Mouse (Mus musculus): Measurements from ENCODE around the gene Uba7. TPM values are rescaled to one million over a fixed set of nuclear protein-coding genes. Genes with fewer than 3 reads are reported as not detected.
A peak's percentile ranks its signal among the peaks of the same experiment; 100 is the strongest.

Uba7 gene
- total RNA-seq (2021) = 1 to 10 TPM; 3.1 to 4.6 TPM

DNA sequence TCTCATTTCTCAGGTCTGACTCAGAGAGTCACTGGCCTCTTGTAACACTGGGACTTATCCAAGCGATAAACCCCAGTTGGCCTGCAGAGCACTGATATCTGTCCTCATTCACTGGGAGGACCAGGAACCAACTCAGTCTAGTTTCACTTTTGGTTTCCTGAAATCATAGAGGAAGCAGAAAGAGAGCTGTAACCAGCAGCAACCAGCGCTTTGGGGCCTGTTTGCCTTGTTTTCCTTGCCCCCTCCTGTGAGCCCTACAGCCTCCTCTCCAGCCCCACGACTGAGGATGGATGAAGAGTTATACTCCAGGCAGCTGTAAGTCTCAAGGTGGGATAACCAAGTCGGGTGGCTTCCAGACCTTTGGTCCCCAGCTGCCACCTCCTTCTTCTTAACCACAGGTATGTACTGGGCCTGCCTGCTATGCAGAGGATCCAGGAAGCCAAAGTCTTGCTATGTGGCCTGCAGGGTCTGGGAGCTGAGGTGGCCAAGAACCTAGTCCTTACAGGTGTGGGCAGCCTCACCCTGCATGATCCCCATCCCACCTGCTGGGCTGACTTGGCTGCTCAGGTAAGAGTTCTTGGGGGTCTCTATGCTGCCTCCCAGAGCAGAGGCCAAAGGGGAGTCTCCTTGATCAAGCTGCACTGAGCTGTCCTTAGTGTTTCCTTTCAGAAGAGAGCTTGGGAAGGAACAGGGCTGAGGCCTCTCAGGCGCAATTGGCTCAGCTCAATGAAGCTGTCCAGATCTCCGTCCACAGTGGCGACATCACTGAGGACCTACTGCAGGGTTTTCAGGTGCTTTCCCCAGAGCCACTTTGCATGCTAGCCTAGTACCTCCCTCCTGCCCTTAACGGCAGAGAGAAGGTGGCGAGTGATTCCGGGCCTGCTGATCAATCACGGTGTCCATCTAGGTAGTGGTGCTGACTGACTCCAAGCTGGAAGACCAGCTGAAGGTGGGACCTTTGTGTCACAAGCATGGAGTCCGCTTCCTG, at the start of gene Uba7:
Gene Uba7, plus strand, starts transcription at position 107 of the 988 bp plus-strand sequence.
- intact Hi-C loops (cut with DNase I) = no loop called here
- DNase-seq (ENCODE audit: low spot score in 2 of 2) = no peak

DNA sequence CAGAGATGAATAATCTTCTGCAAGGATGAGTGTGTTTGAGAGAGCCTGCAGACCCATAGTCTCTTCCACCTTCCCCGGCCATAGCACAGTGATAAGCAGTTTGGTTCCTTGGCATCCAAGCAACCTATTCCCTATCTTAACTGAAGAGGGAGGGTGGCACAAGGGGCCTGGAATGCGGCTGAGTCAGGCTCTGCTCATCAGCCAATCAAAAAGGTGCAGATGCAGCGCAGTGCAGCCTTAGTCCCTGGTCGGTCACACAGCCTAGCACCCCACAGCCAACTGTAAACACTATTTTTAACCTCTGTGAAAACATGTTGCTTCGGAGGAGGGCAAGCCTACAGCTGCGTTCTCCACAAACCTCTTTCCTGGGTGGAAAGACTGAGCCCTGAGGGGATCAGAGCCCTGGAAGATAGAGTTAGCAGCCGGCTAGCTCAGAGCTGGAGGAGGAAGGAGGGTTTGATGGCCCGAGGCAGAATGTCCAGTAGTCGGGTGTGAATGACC, 48.3 kb upstream of the Uba7 start:
- intact Hi-C loops (cut with DNase I) = no loop called here
- peak in 1 of 2 experiments; percentile 43 for DNase-seq (ENCODE audit: low spot score in 2 of 2)

DNA sequence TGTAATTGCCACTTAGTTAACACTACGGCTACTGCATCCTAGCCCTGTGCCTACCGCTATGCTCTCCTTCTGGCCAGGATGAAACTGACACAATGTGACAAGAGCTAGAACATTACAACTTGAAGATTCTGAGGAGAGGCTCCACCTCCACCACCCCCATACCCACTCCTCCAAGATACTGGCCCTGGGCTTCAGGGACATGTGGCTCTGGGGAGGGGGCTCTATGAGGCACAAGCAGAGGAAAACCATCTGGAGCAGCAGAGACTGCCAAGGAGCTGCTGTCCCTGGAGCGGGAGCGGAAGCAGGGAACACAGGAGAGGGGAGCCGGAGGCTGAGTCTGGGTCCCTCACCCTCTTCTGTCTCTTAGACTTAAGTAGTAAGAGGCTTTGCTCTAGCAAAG, 47.6 kb upstream of the Uba7 start:
- DNase-seq (ENCODE audit: low spot score in 2 of 2) = peak in 1 of 2 experiments; percentile 40
- intact Hi-C loops (cut with DNase I) = no loop called here

DNA sequence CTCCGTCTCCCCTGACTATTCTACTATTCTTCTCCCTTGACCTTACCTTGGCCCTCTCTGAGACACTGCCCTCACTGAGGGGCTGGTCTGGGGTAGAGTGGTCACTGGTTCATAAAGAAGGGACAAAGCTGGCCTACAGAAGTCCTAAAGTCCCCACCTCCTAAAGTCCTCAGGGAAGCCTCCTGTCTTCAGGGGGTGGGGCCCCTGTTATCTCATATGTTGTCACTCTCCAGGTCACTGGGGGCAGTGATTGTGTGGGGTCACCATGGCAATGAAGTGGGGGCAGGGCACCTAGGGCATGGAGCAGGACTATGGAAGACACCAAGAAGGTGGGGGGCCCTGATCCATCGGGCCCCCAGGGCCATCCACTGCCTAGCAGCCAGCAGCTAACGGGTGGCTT, 47.1 kb upstream of the Uba7 start, which contains the start of gene Actl11:
Gene Actl11, plus strand, starts transcription at position 301 of the 400 bp plus-strand sequence.
- DNase-seq (ENCODE audit: low spot score in 2 of 2) = no peak
- intact Hi-C loops (cut with DNase I) = no loop called here

DNA sequence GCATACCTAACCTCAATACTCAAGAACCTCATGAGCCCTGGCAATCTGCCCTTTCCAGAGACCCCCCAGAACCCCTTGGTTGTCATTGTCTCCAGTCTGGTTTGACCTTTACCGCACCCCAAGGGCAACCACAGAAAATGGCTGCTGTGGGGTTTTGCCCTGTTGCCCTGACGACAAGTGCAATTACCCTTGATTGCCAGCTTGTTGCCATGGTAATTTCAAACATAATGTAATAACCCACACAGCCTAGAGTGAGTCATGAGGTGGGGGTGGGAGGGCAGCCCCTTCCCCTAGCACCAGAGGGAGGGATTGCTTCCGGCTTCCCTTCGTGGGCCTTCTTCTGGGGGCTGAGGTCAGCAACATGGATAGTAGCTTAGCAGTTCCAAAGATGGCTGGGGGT, 43.1 kb upstream of the Uba7 start:
- no peak for DNase-seq (ENCODE audit: low spot score in 2 of 2)
- intact Hi-C loops (cut with DNase I) = no loop called here

DNA sequence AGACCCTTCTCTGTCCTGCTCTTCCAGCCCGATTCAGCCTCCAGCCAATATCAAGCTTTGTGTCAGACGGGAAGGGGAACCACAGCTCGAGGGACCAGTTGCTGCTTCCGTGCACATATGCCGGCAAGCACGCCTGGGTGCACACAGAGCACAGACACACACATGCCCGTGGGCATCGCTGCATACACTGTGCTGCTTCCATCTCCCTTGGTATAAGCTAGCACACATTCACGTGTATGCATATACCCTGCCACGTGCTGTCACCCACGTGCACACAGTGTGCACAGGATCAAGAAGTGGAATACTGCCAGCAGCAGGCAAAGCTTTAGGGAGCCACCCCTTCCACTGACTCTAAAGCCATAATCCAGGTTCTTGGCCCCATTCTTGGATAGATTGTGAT, 41.2 kb upstream of the Uba7 start:
- DNase-seq (ENCODE audit: low spot score in 2 of 2) = peak; percentile 61 to 71
- intact Hi-C loops (cut with DNase I) = no loop called here

DNA sequence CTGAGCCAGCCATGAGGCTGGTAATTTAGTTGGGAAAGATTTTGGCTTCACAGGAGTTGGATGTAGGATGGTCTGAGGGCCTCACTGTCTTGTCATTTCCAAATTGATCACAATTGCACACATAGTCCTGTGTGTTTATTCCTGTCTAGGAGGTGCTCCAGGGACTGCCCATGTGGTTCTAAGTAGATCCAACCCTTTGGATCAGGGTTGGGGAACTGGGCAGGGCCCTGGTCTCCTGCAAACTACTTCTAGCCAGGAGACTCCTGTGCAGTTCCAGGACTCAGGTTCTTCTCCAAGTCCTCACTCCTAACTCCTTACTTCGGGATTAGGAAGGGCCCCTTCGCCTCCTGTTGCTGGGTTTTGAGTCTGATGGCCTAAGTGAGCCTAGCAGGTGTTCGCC, 39.9 kb upstream of the Uba7 start, which contains the start of gene Camkv:
Gene Camkv, plus strand, starts transcription at position 301 of the 400 bp plus-strand sequence.
- DNase-seq (ENCODE audit: low spot score in 2 of 2) = no peak
- intact Hi-C loops (cut with DNase I) = no loop called here

DNA sequence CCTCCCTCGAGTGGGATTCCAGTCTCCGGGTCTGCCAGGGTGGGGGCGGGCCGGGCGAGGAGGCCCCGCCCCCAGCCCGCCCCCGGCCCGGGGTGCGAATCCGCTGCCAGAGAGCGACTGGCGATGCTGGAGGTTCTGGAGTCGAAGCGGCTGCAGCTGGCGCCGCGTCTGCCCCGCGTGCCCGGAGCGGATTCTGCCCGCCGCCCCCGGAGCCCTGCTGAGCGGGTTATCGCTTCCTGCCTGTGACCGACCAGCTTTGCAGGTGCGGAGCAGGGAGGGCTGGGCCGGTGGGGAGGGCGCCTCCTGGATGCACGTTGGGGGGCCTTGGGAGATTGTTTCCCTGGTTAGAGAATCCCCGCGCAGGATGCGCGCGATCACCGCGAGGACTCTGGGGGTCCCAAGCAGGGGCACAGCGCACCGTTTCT, 39.5 kb upstream of the Uba7 start:
- intact Hi-C loops (cut with DNase I) = loop anchor here (1.0 kb wide), 1 partner anchor 25 kb away; no protein-coding TSS in a partner anchor
- DNase-seq (ENCODE audit: low spot score in 2 of 2) = peak; percentile 69 to 74

DNA sequence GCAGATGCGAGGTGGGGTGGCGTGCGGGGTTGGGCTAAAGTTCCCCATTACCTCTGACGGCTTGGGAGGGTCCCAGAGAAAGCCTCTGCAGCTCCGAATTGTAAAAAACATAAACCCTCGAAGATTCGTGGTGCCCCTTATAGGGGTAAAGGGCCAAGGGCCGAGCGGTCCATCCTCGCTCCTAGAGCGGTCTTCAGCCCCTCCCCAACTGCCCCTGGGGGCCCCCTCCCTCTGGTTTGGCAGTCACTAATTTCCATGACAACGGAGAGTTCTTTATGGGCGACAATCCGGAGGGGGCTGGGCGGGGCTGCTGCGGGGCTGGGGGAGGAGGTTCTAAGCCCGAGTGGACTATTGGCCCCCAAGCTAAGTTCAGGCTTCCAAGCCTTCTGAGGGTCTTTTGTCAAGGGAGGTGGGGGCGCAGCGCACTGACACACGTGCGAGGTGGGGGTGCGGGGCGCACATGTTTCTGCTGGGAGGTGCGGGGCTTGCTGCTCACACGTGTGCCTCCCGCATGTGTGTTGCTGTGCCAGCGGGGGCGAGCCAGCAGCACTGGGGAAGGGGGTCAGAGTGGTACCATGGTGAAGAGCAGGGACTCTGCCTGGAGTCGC, 39.0 kb upstream of the Uba7 start:
- intact Hi-C loops (cut with DNase I) = loop anchor here (1.0 kb wide), 1 partner anchor 25 kb away; no protein-coding TSS in a partner anchor
- peak; percentile 66 to 70 for DNase-seq (ENCODE audit: low spot score in 2 of 2)

DNA sequence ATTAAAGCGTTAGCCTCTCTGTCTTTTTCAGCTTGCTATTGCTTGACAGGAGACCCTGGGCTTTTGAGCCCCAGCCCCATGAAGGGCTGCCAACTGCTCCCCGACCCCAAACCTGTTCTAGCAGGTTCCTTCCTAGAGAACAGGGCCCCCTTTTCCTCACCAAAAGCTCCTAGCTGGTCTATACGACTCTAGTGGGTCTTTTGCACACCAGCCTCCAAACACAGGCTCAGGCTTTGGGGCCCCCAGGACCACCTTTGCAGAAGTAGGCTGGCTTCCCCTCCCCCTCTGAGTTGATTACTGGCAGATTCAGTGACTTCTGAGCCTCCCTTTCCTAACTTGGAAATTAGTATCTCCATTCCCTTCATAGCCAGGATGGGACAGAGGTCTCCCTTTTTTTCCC, 38.5 kb upstream of the Uba7 start:
- intact Hi-C loops (cut with DNase I) = loop anchor here (1.0 kb wide), 1 partner anchor 24 kb away; no protein-coding TSS in a partner anchor
- no peak for DNase-seq (ENCODE audit: low spot score in 2 of 2)

DNA sequence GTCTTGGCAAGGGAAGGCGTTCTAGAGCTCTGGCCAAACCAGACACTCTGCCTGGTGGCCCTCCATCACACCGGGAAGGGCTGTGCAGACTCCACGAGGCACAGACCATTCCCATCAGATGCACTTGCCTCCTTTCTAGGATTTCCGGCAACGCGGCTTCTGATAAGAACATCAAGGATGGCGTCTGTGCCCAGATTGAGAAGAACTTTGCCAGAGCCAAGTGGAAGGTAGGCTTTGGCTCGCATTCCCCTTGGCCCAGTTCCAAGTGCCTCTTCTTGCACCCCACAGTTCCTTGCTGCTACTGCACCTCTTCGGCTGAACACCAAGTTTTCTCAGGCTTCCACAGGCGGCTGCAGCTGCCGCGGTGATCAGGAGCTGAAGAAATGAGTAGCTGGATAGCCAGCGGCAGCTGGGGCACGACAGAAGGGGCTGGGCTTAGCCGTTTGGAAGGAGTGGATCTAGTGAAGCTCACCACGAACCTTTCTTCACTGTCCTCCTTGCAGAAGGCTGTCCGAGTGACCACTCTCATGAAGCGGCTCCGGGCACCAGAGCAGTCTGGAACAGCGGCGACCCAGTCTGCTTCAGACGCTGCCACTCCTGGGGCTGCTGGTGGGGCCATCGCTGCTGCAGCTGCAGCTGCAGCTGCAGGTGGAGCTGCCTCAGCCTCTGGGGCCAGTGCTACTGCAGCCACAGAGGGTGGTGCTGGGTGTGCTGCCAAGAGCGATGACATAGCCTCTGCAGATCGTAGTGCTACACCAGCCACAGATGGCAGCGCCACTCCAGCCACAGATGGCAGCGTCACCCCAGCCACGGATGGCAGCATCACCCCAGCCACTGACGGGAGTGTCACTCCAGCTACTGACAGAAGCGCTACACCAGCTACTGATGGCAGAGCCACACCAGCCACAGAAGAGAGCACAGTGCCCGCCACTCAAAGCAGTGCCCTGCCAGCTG, 27.8 kb upstream of the Uba7 start:
- intact Hi-C loops (cut with DNase I) = no loop called here
- peak in 1 of 2 experiments; percentile 46 for DNase-seq (ENCODE audit: low spot score in 2 of 2)

DNA sequence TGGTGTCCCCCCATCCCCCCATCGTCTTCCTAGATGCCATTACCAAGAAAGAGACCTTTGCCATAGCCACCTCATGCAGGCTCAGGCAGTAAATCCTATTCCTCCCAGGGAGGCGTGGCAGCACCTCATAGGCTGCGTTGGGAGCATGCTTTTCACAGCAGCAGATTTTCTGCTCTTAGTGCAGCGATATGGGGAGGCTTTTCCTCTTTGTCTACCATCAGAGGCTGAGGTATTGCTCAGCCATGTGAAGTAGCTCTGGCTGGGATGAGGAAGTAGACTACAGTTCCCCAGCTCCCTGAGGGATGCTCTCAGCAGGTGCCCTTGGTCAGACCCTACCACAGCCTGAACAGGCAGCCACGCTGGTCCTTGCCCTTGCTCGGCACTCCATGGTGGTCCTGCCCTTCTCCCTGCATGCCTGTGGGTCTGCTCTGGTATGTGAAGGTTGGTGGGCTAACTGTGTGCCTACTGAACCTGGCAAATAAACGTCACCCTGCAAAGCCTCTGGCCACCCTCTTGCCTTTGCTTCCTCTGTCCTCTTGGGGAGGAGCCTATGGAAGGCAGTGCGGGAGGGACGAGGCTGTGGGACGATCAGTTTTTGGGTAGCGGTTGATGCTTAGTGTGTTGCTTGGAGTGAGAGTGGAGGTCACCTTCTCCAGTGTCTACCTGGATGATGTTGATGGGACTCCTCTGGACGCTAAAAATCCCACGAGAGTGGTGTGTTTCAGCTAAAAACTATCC, 26.0 kb upstream of the Uba7 start:
- DNase-seq (ENCODE audit: low spot score in 2 of 2) = no peak
- intact Hi-C loops (cut with DNase I) = no loop called here

DNA sequence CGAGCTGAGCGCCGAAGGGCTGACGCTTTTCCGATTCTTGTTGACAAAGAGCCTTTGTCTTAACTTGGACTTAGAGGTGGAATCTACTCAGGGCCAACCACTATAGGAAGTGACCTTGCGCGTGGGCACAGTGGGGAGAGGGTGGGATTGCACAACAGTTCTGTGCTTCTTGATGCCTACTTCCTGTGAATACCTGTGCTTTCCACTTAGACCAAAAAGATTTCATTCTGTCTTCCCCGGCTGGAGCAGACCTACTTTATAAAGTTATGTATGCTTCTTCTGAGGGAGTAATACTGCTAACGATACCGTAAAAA, 25.4 kb upstream of the Uba7 start, which contains the start of gene Traip:
Gene Traip, plus strand, starts transcription at position 215 of the 314 bp plus-strand sequence.
- intact Hi-C loops (cut with DNase I) = no loop called here

DNA sequence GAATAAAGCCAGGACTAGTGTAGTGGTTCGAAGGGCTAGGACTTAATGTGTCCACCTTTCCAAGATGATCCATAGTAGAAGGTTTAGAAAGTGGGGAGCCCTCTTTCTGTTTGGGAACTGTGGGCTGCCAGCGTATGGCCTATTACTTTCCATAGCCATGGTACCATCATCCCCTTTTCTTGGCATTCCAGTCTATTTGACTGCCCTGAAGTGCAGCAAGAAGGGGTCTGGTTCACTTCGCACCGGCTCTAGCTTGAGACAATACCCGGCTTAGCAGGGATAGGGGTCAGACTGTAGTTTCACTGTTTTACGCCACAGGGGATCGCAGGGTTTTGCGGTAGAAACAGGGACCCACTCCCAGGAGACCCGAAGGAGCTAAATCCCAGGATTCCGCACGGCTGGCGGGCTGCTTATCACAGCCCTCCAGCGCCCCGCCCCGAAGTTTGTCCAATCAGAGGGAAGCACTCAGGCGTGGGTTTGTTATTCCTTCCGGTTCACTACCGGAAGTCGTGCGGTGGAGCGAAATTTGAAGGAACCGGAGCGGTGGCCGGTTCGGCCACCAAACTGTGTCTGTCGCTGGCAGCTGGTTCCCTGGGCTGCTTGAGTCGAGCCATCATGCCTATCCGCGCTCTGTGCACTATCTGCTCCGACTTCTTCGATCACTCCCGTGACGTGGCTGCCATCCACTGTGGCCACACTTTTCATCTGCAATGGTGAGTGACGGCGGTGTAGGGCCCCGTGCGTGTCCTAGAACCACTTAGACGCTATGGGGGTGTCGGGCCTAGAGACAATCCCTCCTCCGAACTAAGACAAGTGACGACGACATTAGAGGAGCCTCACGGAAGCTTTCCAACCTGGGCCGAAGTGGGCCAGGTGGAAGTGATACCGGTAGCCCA, 24.6 kb upstream of the Uba7 start:
- intact Hi-C loops (cut with DNase I) = no loop called here
- DNase-seq (ENCODE audit: low spot score in 2 of 2) = peak; percentile 89 to 95

More for the DNA sequence above, 25.4 kb upstream of the Uba7 start, which contains the start of gene Traip:
- no peak for DNase-seq (ENCODE audit: low spot score in 2 of 2)

DNA sequence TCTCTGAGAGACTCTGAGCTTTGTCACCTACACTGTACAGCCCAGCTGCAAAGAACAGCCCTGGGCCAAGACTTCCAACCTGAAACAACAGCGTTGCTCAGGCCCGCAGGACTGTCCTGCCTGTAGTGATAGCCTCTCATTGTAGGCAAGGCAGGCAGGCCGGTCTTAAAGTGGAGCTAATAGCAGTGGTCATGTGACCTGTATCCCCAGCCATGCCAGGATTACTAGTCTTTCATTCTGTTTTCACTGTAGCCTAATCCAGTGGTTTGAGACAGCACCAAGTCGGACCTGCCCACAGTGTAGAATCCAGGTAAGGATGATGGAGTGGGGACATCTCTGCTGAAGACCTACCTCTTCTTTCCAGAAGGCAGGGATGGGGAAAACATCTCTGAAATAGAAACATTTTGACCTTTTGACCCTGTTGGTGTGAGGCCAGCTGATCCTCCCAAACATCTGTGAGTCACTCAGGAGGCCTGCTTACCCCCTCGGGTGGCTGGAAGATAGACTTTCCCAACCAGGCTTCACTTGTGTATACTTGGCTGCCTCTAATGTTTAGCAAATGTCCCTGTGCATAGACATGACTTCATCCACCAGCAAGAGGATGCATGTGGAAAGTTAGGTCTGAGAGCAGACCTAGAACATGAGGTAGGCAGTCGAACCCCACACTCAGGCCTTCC, 19.6 kb upstream of the Uba7 start:
- no peak for DNase-seq (ENCODE audit: low spot score in 2 of 2)
- intact Hi-C loops (cut with DNase I) = no loop called here

DNA sequence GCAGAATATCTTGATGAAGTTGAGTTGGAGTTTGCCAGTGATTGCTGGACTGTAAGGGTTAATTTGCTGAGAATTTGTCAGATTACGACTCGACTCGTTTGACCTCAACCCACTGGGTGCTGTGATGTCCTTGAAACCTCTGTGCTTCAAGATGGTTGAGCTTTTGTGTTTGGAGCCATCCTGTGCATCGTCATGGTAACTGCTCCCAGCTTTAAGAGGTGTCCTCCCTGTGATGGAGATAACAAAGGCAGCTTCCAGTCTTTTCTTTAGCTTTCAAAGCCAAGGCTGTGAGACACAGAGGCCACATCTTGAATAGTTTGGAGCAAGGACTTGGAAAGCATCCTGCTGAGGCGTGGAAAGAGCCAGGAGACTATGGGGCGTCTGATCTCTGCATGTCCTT, 18.2 kb upstream of the Uba7 start:
- no peak for DNase-seq (ENCODE audit: low spot score in 2 of 2)
- intact Hi-C loops (cut with DNase I) = no loop called here

DNA sequence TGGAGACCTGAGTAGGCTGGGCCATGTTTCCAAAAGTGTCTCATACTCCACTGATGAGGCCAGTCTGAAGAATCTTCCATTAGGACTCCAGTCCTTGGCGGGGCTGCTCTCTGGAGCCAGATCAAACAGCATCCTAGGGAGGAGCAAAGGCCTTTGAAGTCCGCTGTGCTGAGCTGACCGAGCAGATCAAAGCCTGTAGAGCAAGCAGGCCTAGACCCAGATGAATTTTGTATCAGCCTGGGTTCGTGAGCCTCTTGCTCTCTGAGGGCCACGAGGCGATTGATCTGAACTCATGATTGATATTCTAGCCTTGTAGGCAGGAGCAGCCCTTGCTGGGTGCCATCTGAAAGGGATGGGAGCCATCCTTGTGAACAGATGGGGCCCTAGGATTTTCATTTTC, 15.4 kb upstream of the Uba7 start:
- no peak for DNase-seq (ENCODE audit: low spot score in 2 of 2)
- intact Hi-C loops (cut with DNase I) = loop anchor here (5.0 kb wide), 2 partner anchors 92 to 107 kb away; partner anchors contain the start of gene Amigo3

Measured in left cerebral cortex, postnatal 25 days (tissue).